Mouse (Mus musculus): ENCODE data around the gene Gmpr2. TPM values are rescaled to one million over a fixed set of nuclear protein-coding genes. Genes with fewer than 3 reads are reported as not detected.

Gmpr2 gene
- total and polyA plus RNA-seq, 3 experiments, result 24.7 to 40.5 (median 30.8) TPM

- peaks cover 23% of the 10 kb centered on the region for H3K27me3 ChIP-seq (ENCODE audit: insufficient read depth, low read length)
- H3K4me1 ChIP-seq (ENCODE audit: insufficient read depth, low read depth, low read length), result peaks cover 76% of the 10 kb centered on the region
- DNase-seq (ENCODE audit: low spot score) (no peak), ATAC-seq (ENCODE audit: extremely low read depth, insufficient number of reproducible peaks, low FRiP score, poor library complexity, severe bottlenecking) (no peak)
- no peak overlapping the region for H3K4me3 ChIP-seq (ENCODE audit: low read depth, low read length)
- no peaks in the 10 kb centered on the region for H3K9me3 ChIP-seq (replicated peaks)
- H3K36me3 ChIP-seq (replicated peaks), result no peaks in the 10 kb centered on the region
- TF ChIP-seq TAL1 (conservative IDR thresholded peaks at IDR 0.05; ENCODE audit: low read depth, low read length) (no peak), CTCF (IDR thresholded peaks at IDR 0.05; ENCODE audit: low read depth, low read length) (no peak), GATA2 (IDR thresholded peaks at IDR 0.05; ENCODE audit: borderline replicate concordance, low read depth, low read length) (no peak), POLR2AphosphoS5 (IDR thresholded peaks at IDR 0.05; ENCODE audit: insufficient replicate concordance, low read depth, low read length) (no peak), GATA1 (IDR thresholded peaks at IDR 0.05; ENCODE audit: borderline replicate concordance, low read length) (no peak)
These were observed 54.5 kb downstream of the Gmpr2 start for GRCm38 (mm10) chr14:55726261-55726660.

DNA sequence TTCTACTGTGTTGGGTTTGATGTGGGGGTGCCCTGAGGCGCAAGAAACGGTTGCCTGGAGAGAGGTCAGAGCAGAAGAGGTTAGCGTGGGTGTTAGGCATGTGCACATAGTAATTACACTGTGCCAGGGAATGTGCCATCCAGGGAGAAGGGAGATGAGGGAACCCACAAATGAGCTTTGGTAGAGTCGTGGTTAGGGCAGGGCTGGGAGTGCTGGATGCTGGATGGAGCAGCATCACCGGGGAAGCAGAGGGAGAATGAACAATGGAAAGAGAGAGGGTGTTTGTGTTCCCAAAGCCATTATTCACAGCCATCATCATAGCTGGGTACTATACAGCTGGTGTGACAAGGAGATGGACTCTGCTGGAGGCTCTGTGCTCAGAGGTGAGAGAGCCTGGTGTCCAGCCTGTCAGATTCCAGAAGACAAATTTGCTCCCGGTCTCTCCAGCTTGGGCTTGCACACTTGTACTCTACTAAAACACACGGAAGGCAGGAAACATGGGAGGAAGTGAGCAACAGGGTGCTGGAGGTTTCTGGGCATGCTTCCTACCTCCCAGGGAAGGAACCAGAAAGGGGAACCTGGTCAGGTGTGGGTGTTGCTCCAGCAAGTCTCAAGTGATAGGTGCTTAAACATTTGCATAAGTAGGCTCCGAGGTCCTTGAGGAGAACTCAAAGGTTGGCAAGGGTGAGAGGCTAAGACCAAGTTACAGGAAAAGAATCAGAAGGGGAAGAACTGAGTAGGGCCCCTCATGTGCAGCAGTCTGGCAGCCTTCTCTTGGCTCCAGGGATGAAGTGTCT is 56.3 kb downstream of the Gmpr2 start:
- H3K27me3 ChIP-seq (ENCODE audit: insufficient read depth, low read length), result peaks cover 23% of the 10 kb centered on the region
- peaks cover 62% of the 10 kb centered on the region for H3K4me1 ChIP-seq (ENCODE audit: insufficient read depth, low read depth, low read length)
- ATAC-seq (ENCODE audit: extremely low read depth, insufficient number of reproducible peaks, low FRiP score, poor library complexity, severe bottlenecking) (no peak), DNase-seq (ENCODE audit: low spot score) (no peak)
- H3K4me3 ChIP-seq (ENCODE audit: low read depth, low read length), result no peak overlapping the region
- no peaks in the 10 kb centered on the region for H3K9me3 ChIP-seq (replicated peaks)
- TF ChIP-seq GATA2 (IDR thresholded peaks at IDR 0.05; ENCODE audit: borderline replicate concordance, low read depth, low read length) (no peak), GATA1 (IDR thresholded peaks at IDR 0.05; ENCODE audit: borderline replicate concordance, low read length) (no peak), POLR2AphosphoS5 (IDR thresholded peaks at IDR 0.05; ENCODE audit: insufficient replicate concordance, low read depth, low read length) (no peak), TAL1 (conservative IDR thresholded peaks at IDR 0.05; ENCODE audit: low read depth, low read length) (no peak), CTCF (IDR thresholded peaks at IDR 0.05; ENCODE audit: low read depth, low read length) (no peak)
- no peaks in the 10 kb centered on the region for H3K36me3 ChIP-seq (replicated peaks)

Other genes with a start within 250 kb of the Gmpr2 start
Only the 20 nearest of the 35 such genes appear.
- 598 and 793 TPM in 2 replicates for gene Psme1, start 93.8 kb upstream of the Gmpr2 start, total RNA-seq (2014; fragmentation: Nextera tagmentation)
- 212 and 228 TPM in 2 replicates for gene Psme1, start 93.8 kb upstream of the Gmpr2 start, total RNA-seq (2017)
- 141 and 155 TPM in 2 replicates for gene Psme1, start 93.8 kb upstream of the Gmpr2 start, polyA plus RNA-seq (2012)
- gene Emc9, start 86.6 kb upstream of the Gmpr2 start, total RNA-seq (2014; fragmentation: Nextera tagmentation), result 16.7 and 20.0 TPM in 2 replicates
- gene Emc9, start 86.6 kb upstream of the Gmpr2 start, total RNA-seq (2017), result 17.9 and 23.6 TPM in 2 replicates
- gene Emc9, start 86.6 kb upstream of the Gmpr2 start, polyA plus RNA-seq (2012), result 19.5 and 20.2 TPM in 2 replicates
- gene Psme2, start 80.8 kb upstream of the Gmpr2 start, total RNA-seq (2014; fragmentation: Nextera tagmentation), result 59.4 and 109 TPM in 2 replicates
- gene Psme2, start 80.8 kb upstream of the Gmpr2 start, total RNA-seq (2017), result 163 and 165 TPM in 2 replicates
- gene Psme2, start 80.8 kb upstream of the Gmpr2 start, polyA plus RNA-seq (2012), result 33.4 and 50.8 TPM in 2 replicates
- gene Rnf31, start 80.2 kb upstream of the Gmpr2 start, total RNA-seq (2014; fragmentation: Nextera tagmentation), result 23.7 and 43.9 TPM in 2 replicates
- 11.8 and 12.6 TPM in 2 replicates for gene Rnf31, start 80.2 kb upstream of the Gmpr2 start, total RNA-seq (2017)
- gene Rnf31, start 80.2 kb upstream of the Gmpr2 start, polyA plus RNA-seq (2012), result 34.2 and 35.1 TPM in 2 replicates
- gene Irf9, start 68.4 kb upstream of the Gmpr2 start, total RNA-seq (2014; fragmentation: Nextera tagmentation), result 25.3 and 31.2 TPM in 2 replicates
- 37.8 and 39.6 TPM in 2 replicates for gene Irf9, start 68.4 kb upstream of the Gmpr2 start, total RNA-seq (2017)
- gene Irf9, start 68.4 kb upstream of the Gmpr2 start, polyA plus RNA-seq (2012), result 40.3 and 64.3 TPM in 2 replicates
- 123 and 137 TPM in 2 replicates for gene Rec8, start 53.9 kb upstream of the Gmpr2 start, total RNA-seq (2014; fragmentation: Nextera tagmentation)
- 89.9 and 103 TPM in 2 replicates for gene Rec8, start 53.9 kb upstream of the Gmpr2 start, total RNA-seq (2017)
- 80.7 and 144 TPM in 2 replicates for gene Rec8, start 53.9 kb upstream of the Gmpr2 start, polyA plus RNA-seq (2012)
- 24.1 and 49.6 TPM in 2 replicates for gene Ipo4, start 36.0 kb upstream of the Gmpr2 start, total RNA-seq (2014; fragmentation: Nextera tagmentation)
- gene Ipo4, start 36.0 kb upstream of the Gmpr2 start, total RNA-seq (2017), result 18.1 and 24.9 TPM in 2 replicates
- 32.7 and 75.8 TPM in 2 replicates for gene Ipo4, start 36.0 kb upstream of the Gmpr2 start, polyA plus RNA-seq (2012)
- 7.2 and 10.9 TPM in 2 replicates for gene Gm49378, start 34.0 kb upstream of the Gmpr2 start, total RNA-seq (2014; fragmentation: Nextera tagmentation)
- gene Gm49378, start 34.0 kb upstream of the Gmpr2 start, total RNA-seq (2017), result 2.9 and 4.6 TPM in 2 replicates
- 2.4 TPM in 1 of 2 replicates, not detected in the other for gene Gm49378, start 34.0 kb upstream of the Gmpr2 start, polyA plus RNA-seq (2012)
- 35.1 and 40.6 TPM in 2 replicates for gene Tm9sf1, start 28.1 kb upstream of the Gmpr2 start, total RNA-seq (2014; fragmentation: Nextera tagmentation)
- 54.0 and 57.7 TPM in 2 replicates for gene Tm9sf1, start 28.1 kb upstream of the Gmpr2 start, total RNA-seq (2017)
- gene Tm9sf1, start 28.1 kb upstream of the Gmpr2 start, polyA plus RNA-seq (2012), result 14.6 and 14.8 TPM in 2 replicates
- gene Tssk4, start 21.8 kb upstream of the Gmpr2 start, total RNA-seq (2014; fragmentation: Nextera tagmentation), result 4.0 and 4.2 TPM in 2 replicates
- gene Tssk4, start 21.8 kb upstream of the Gmpr2 start, total RNA-seq (2017), result 1.9 and 2.3 TPM in 2 replicates
- gene Tssk4, start 21.8 kb upstream of the Gmpr2 start, polyA plus RNA-seq (2012), result 0.17 and 0.26 TPM in 2 replicates
- gene Mdp1, start 11.4 kb upstream of the Gmpr2 start, total RNA-seq (2014; fragmentation: Nextera tagmentation), result 18.4 and 28.0 TPM in 2 replicates
- 45.8 and 46.5 TPM in 2 replicates for gene Mdp1, start 11.4 kb upstream of the Gmpr2 start, total RNA-seq (2017)
- gene Mdp1, start 11.4 kb upstream of the Gmpr2 start, polyA plus RNA-seq (2012), result 9.4 and 12.2 TPM in 2 replicates
- gene Nedd8, start 183 bp downstream of the Gmpr2 start, total RNA-seq (2014; fragmentation: Nextera tagmentation), result 234 and 266 TPM in 2 replicates
- 488 and 566 TPM in 2 replicates for gene Nedd8, start 183 bp downstream of the Gmpr2 start, total RNA-seq (2017)
- 112 and 128 TPM in 2 replicates for gene Nedd8, start 183 bp downstream of the Gmpr2 start, polyA plus RNA-seq (2012)
- 51.4 and 55.1 TPM in 2 replicates for gene Tinf2, start 9.9 kb downstream of the Gmpr2 start, total RNA-seq (2014; fragmentation: Nextera tagmentation)
- gene Tinf2, start 9.9 kb downstream of the Gmpr2 start, total RNA-seq (2017), result 42.4 and 42.7 TPM in 2 replicates
- gene Tinf2, start 9.9 kb downstream of the Gmpr2 start, polyA plus RNA-seq (2012), result 41.7 and 44.2 TPM in 2 replicates
- 10.5 and 11.5 TPM in 2 replicates for gene Tgm1, start 42.0 kb downstream of the Gmpr2 start, total RNA-seq (2014; fragmentation: Nextera tagmentation)
- 11.7 and 13.1 TPM in 2 replicates for gene Tgm1, start 42.0 kb downstream of the Gmpr2 start, total RNA-seq (2017)
- gene Tgm1, start 42.0 kb downstream of the Gmpr2 start, polyA plus RNA-seq (2012), result 26.6 and 31.1 TPM in 2 replicates
- 11.9 and 12.4 TPM in 2 replicates for gene Rabggta, start 50.3 kb downstream of the Gmpr2 start, total RNA-seq (2014; fragmentation: Nextera tagmentation)
- 15.2 and 17.3 TPM in 2 replicates for gene Rabggta, start 50.3 kb downstream of the Gmpr2 start, total RNA-seq (2017)
- 19.3 and 27.6 TPM in 2 replicates for gene Rabggta, start 50.3 kb downstream of the Gmpr2 start, polyA plus RNA-seq (2012)
- gene Dhrs1, start 73.7 kb downstream of the Gmpr2 start, total RNA-seq (2014; fragmentation: Nextera tagmentation), result 67.7 and 86.7 TPM in 2 replicates
- 39.3 and 57.2 TPM in 2 replicates for gene Dhrs1, start 73.7 kb downstream of the Gmpr2 start, total RNA-seq (2017)
- 4.2 and 6.5 TPM in 2 replicates for gene Dhrs1, start 73.7 kb downstream of the Gmpr2 start, polyA plus RNA-seq (2012)
- 23.0 and 32.6 TPM in 2 replicates for gene Nop9, start 73.8 kb downstream of the Gmpr2 start, total RNA-seq (2014; fragmentation: Nextera tagmentation)
- gene Nop9, start 73.8 kb downstream of the Gmpr2 start, total RNA-seq (2017), result 22.3 and 23.5 TPM in 2 replicates
- gene Nop9, start 73.8 kb downstream of the Gmpr2 start, polyA plus RNA-seq (2012), result 45.5 and 56.5 TPM in 2 replicates
- not detected in 2 replicates for gene Cideb, start 86.5 kb downstream of the Gmpr2 start, total RNA-seq (2014; fragmentation: Nextera tagmentation)
- gene Cideb, start 86.5 kb downstream of the Gmpr2 start, total RNA-seq (2017), result 0.38 TPM in 1 of 2 replicates, not detected in the other
- not detected in 2 replicates for gene Cideb, start 86.5 kb downstream of the Gmpr2 start, polyA plus RNA-seq (2012)
- 0.44 TPM in 1 of 2 replicates, not detected in the other for gene Ltb4r2, start 89.5 kb downstream of the Gmpr2 start, total RNA-seq (2014; fragmentation: Nextera tagmentation)
- 0.11 and 0.12 TPM in 2 replicates for gene Ltb4r2, start 89.5 kb downstream of the Gmpr2 start, total RNA-seq (2017)
- gene Ltb4r2, start 89.5 kb downstream of the Gmpr2 start, polyA plus RNA-seq (2012), result 0.12 TPM in 1 of 2 replicates, not detected in the other
- gene Ltb4r1, start 94.0 kb downstream of the Gmpr2 start, total RNA-seq (2014; fragmentation: Nextera tagmentation), result 0.53 TPM in 1 of 2 replicates, not detected in the other
- gene Ltb4r1, start 94.0 kb downstream of the Gmpr2 start, total RNA-seq (2017), result 0.11 and 0.17 TPM in 2 replicates
- gene Ltb4r1, start 94.0 kb downstream of the Gmpr2 start, polyA plus RNA-seq (2012), result 1.0 and 1.2 TPM in 2 replicates

Data from G1E (cell line).